Mouse (Mus musculus) heart, embryonic 14.5 days (tissue): ENCODE data around the gene Nkapd1. TPM values are rescaled to one million over a fixed set of nuclear protein-coding genes. Genes with fewer than 3 reads are reported as not detected.

Experiments used
- ATAC-seq: fragments of 200-750 bp; cut with Nextera tagmentation; 2 replicates; pipeline ENCODE4 v1.8.0; 2017; ENCODE audit warnings: low read depth, moderate TSS enrichment; ENCODE audit not compliant: insufficient number of reproducible peaks, insufficient read depth, low FRiP score
- H3K27ac ChIP-seq, 2 experiments: fragments of 200-500 bp in 1 of 2; fragments of 300-500 bp in 1 of 2; sonication (generic) in 1 of 2; replicated peaks in 1 of 2; 2 replicates each; pipeline ENCODE4 v1.5.1; 2012 to 2014; ENCODE audit warnings: low read depth in 2 of 2, low read length in 2 of 2, control low read depth in 1 of 2, mild to moderate bottlenecking in 1 of 2, mixed read lengths in 1 of 2; ENCODE audit not compliant: control insufficient read depth in 1 of 2, insufficient read depth in 1 of 2
- H3K27me3 ChIP-seq: fragments of 300-500 bp; sonication (generic); 2 replicates; pipeline ENCODE4 v1.6.1; 2014; ENCODE audit warnings: mild to moderate bottlenecking, low read length, control low read depth; ENCODE audit not compliant: control insufficient read depth, insufficient read depth
- H3K36me3 ChIP-seq: fragments of 300-500 bp; sonication (generic); 2 replicates; pipeline ENCODE4 v1.6.1; 2014; ENCODE audit warnings: mild to moderate bottlenecking, control low read depth, low read length, mixed read lengths; ENCODE audit not compliant: control insufficient read depth, insufficient read depth
- H3K4me1 ChIP-seq, 2 experiments: fragments of 200-500 bp in 1 of 2; fragments of 300-500 bp in 1 of 2; sonication (generic) in 1 of 2; 2 replicates each; pipeline ENCODE4 v1.6.1; 2012 to 2014; ENCODE audit warnings: low read length in 2 of 2, control low read depth in 1 of 2, mixed read lengths in 1 of 2; ENCODE audit not compliant: control insufficient read depth in 2 of 2, insufficient read depth in 2 of 2
- H3K4me2 ChIP-seq: fragments of 300-500 bp; sonication (generic); 2 replicates; pipeline ENCODE4 v1.6.1; 2014; ENCODE audit warnings: mild to moderate bottlenecking, low read length
- H3K4me3 ChIP-seq, 2 experiments: fragments of 200-500 bp in 1 of 2; fragments of 300-500 bp in 1 of 2; sonication (generic) in 1 of 2; 2 replicates each; pipeline ENCODE4 v1.5.1; 2012 to 2014; ENCODE audit warnings: low read length in 2 of 2, mild to moderate bottlenecking in 2 of 2, control low read depth in 1 of 2, low read depth in 1 of 2, moderate library complexity in 1 of 2; ENCODE audit not compliant: control insufficient read depth in 1 of 2, insufficient read depth in 1 of 2
- H3K9ac ChIP-seq: fragments of 300-500 bp; sonication (generic); 2 replicates; pipeline ENCODE4 v1.6.1; 2014; ENCODE audit warnings: mild to moderate bottlenecking, low read length
- H3K9me3 ChIP-seq: fragments of 300-500 bp; sonication (generic); 2 replicates; pipeline ENCODE4 v1.6.1; 2016; ENCODE audit warnings: low read length, control low read depth; ENCODE audit not compliant: control insufficient read depth
- WGBS: fragments of 180-500 bp; shearing (Covaris S2); extraction: QIAGEN DNeasy Blood & Tissue Kit; methylation state at CpG from one replicate; pipeline ENCODE4 v1.1.7; 2014; 5-methylcytosine and 5-hydroxymethylcytosine counted together
- polyA plus RNA-seq: library from polyadenylated mRNA; unstranded; fragments of >200 nt; fragmentation: Nextera tagmentation; extraction: Ambion mirVana; gene quantifications from 2 replicates; pipeline ENCODE4 v1.2.1, GENCODE M21; 2014

The Nkapd1 gene
- polyA plus RNA-seq, 1 experiment from 2014 or later: 18.3 TPM

DNA sequence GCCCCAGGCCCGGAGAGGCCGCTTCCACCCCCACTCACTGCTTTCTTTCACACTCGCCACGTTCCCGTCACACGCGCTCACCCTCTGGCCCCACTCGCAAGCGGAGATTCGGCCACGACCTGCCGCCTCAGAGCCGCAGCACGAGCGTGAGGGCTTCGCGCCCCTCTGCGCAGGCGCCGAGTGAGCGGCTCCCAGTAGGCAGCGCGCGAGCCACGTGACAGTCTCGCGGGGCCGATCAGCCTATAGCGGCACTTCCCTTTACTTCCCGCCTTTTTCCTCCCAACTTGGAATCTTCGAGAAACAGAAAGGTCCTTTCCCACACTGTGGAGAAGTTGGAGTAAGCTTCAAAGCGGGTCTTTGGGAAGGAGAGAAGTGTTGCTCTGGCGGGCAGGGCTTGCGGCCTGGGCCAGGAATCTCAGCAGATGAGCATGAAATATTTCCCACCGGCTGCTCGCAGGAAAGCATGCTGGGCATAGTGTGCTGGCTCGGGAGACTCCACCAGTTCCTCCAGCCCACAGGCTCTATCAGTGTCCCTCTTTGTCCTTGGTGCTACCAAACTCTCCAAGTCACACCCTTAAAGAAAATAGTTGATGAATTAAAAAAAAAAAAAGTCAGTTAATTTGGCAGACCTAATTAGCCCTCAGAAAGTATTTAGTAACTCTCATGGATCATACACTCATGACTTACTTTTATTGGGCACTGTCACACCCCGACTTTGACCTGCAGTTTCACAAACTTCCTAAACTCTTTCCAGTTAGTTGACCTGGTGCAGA lies 55.9 kb downstream of the Nkapd1 start, which contains the start of gene Tex12:
Tex12 (minus strand) TSS at position 181 of the 773 bp plus-strand sequence.
- Histone ChIP-seq H3K9me3 (no peaks in the 10 kb centered on the region; the same call in 1 of the 2 replicates), H3K4me3 (no peak within 1 kb of the TSS), H3K36me3 (no peaks in the 10 kb centered on the region), H3K9ac (no peak within 1 kb of the TSS), H3K27ac (no peak within 1 kb of the TSS), H3K27me3 (no peaks in the 10 kb centered on the region), H3K4me2 (no peak within 1 kb of the TSS), H3K4me1 (no peaks in the 10 kb centered on the region; a peak in 3 of 4 replicates)
- WGBS: 80% methylated on average over 38 of the region's 38 CpGs
- ATAC-seq: no peak

Other genes with a start within 250 kb of the Nkapd1 start
- 0.15 and 0.31 TPM in 2 replicates for gene Plet1, start 122.9 kb downstream of the Nkapd1 start, polyA plus RNA-seq
- gene Pts, start 88.7 kb downstream of the Nkapd1 start, polyA plus RNA-seq: 88.7 and 98.4 TPM in 2 replicates
- gene Il18, start 62.6 kb downstream of the Nkapd1 start, polyA plus RNA-seq: 4.5 and 5.5 TPM in 2 replicates
- 0.12 TPM in 1 of 2 replicates, not detected in the other for gene Bco2, start 62.3 kb downstream of the Nkapd1 start, polyA plus RNA-seq
- 0.31 TPM in 1 of 2 replicates, not detected in the other for gene Tex12, start 56.1 kb downstream of the Nkapd1 start, polyA plus RNA-seq
- gene Sdhd, start 13.7 kb downstream of the Nkapd1 start, polyA plus RNA-seq: 751 and 787 TPM in 2 replicates
- gene Timm8b, start 13.6 kb downstream of the Nkapd1 start, polyA plus RNA-seq: 338 and 373 TPM in 2 replicates
- 1.9 TPM in 2 replicates for gene Pih1d2, start 143 bp downstream of the Nkapd1 start, polyA plus RNA-seq
- 161 TPM in 2 replicates for gene Dlat, start 42.3 kb upstream of the Nkapd1 start, polyA plus RNA-seq
- gene Dixdc1, start 122.1 kb upstream of the Nkapd1 start, polyA plus RNA-seq: 11.9 and 12.5 TPM in 2 replicates
- 10.3 and 11.4 TPM in 2 replicates for gene 2310030G06Rik, start 129.1 kb upstream of the Nkapd1 start, polyA plus RNA-seq
- gene Cryab, start 133.9 kb upstream of the Nkapd1 start, polyA plus RNA-seq: 1,286 and 1,345 TPM in 2 replicates
- gene Hspb2, start 134.9 kb upstream of the Nkapd1 start, polyA plus RNA-seq: 312 and 322 TPM in 2 replicates
- 9.0 and 9.1 TPM in 2 replicates for gene Fdxacb1, start 150.8 kb upstream of the Nkapd1 start, polyA plus RNA-seq
- 28.5 and 31.5 TPM in 2 replicates for gene Alg9, start 157.6 kb upstream of the Nkapd1 start, polyA plus RNA-seq
- gene 1110032A03Rik, start 158.1 kb upstream of the Nkapd1 start, polyA plus RNA-seq: 27.5 and 33.4 TPM in 2 replicates
- gene Ppp2r1b, start 227.8 kb upstream of the Nkapd1 start, polyA plus RNA-seq: 38.8 and 39.4 TPM in 2 replicates